Comparison of ENCODE assay signal across 26 mouse cellular contexts in genomic region chr7:79294449-79294980, GRCm38 (mm10). TPM values are rescaled to one million over a fixed set of nuclear protein-coding genes. Genes with fewer than 3 reads are reported as not detected.
DNase-seq lines count a peak whose midpoint lies in the region; ATAC-seq lines count a peak whose summit lies in the region.
"Had no signal": no experiment of that assay in that cellular context is flagged by ENCODE, and none has a peak within 500 bp of the region (broad histone marks: within the 10 kb centered on the region; RNA-seq: fewer than 3 reads in every experiment).

No protein-coding gene starts in this region.

- 0 out of 2 replicates have a peak overlapping the region, but pooled peaks have one; percentile 15 for H3K27ac ChIP-seq in hindbrain, embryonic 15.5 days (replicated peaks)
- no peak overlapping the region for H3K27ac ChIP-seq in hindbrain, embryonic 14.5 days
- H3K27ac ChIP-seq in lung, embryonic 16.5 days (ENCODE audit: low read length): peak overlapping the region; percentile 55; the same call in 1 of the 2 replicates
- H3K27ac ChIP-seq: embryonic facial prominence, embryonic 15.5 days; gastrocnemius, adult 2 months; heart, embryonic 10.5 days; limb, embryonic 10.5 days; liver, embryonic 15.5 days; macrophage; neural tube, embryonic 12.5 days had no signal

- peaks cover 35% of the 10 kb centered on the region for H3K4me1 ChIP-seq in hindbrain, embryonic 15.5 days (replicated peaks)
- peaks cover 8% of the 10 kb centered on the region; the same call in 1 of the 2 replicates for H3K4me1 ChIP-seq in hindbrain, embryonic 14.5 days (replicated peaks; ENCODE audit: control insufficient read depth, insufficient read depth, low read length)
- H3K4me1 ChIP-seq in lung, embryonic 16.5 days (replicated peaks; ENCODE audit: control insufficient read depth, insufficient read depth, low read length): peaks cover 42% of the 10 kb centered on the region

- H3K36me3 ChIP-seq in hindbrain, embryonic 15.5 days: peaks cover 16% of the 10 kb centered on the region
- peaks cover 27% of the 10 kb centered on the region for H3K36me3 ChIP-seq in hindbrain, embryonic 14.5 days (replicated peaks; ENCODE audit: control insufficient read depth, insufficient read depth)
- peaks cover 2% of the 10 kb centered on the region for H3K36me3 ChIP-seq in lung, embryonic 16.5 days (ENCODE audit: control insufficient read depth, insufficient read depth, low read length)

- no peak for ATAC-seq in hindbrain, embryonic 15.5 days (ENCODE audit: low FRiP score, low read depth)
- no peak for ATAC-seq in hindbrain, embryonic 14.5 days (ENCODE audit: low FRiP score)
- no peak for ATAC-seq in lung, embryonic 16.5 days (ENCODE audit: low read depth)
- ATAC-seq in granulocyte monocyte progenitor cell, adult 5-6 weeks (replicated peaks; ENCODE audit: poor library complexity, severe bottlenecking): peak; percentile 50
- ATAC-seq: intestine, postnatal 0 days had no signal

- no peak overlapping the region for H3K4me2 ChIP-seq in hindbrain, embryonic 15.5 days
- no peak overlapping the region for H3K4me2 ChIP-seq in hindbrain, embryonic 14.5 days (replicated peaks)
- no peak overlapping the region for H3K4me2 ChIP-seq in lung, embryonic 16.5 days (ENCODE audit: low read depth, low read length)
- H3K4me2 ChIP-seq: embryonic facial prominence, embryonic 15.5 days; kidney, embryonic 15.5 days; liver, embryonic 15.5 days; midbrain, embryonic 12.5 days; neural tube, embryonic 12.5 days had no signal

- H3K27me3 ChIP-seq in hindbrain, embryonic 15.5 days: no peaks in the 10 kb centered on the region
- H3K27me3 ChIP-seq in hindbrain, embryonic 14.5 days (ENCODE audit: control insufficient read depth, insufficient read depth, low read length): no peaks in the 10 kb centered on the region
- no peaks in the 10 kb centered on the region for H3K27me3 ChIP-seq in lung, embryonic 16.5 days (ENCODE audit: control insufficient read depth, insufficient read depth, low read depth, low read length)
- H3K27me3 ChIP-seq: CH12.LX; embryonic facial prominence, embryonic 15.5 days; kidney, embryonic 15.5 days; liver, embryonic 15.5 days; midbrain, embryonic 12.5 days; neural tube, embryonic 12.5 days had no signal

- no peak for DNase-seq in hindbrain, embryonic 14.5 days (ENCODE audit: low spot score)
- no peak for DNase-seq in lung, postnatal 36 days
- DNase-seq in R1 (ENCODE audit: low read depth, low spot score): peak; percentile 61
- DNase-seq in T-cell, adult 2 months (ENCODE audit: low spot score): no peak
- DNase-seq: adrenal gland, postnatal 25 days; cerebellum, adult 9-10 months; gastrocnemius, adult 2 months; heart, postnatal 4 days; kidney, postnatal 4 days; layer of hippocampus, adult 9-11 months; liver; right cerebral cortex, postnatal 14 days; spleen, adult 18-20 months had no signal

- no peak overlapping the region for H3K9ac ChIP-seq in hindbrain, embryonic 15.5 days
- no peak overlapping the region for H3K9ac ChIP-seq in hindbrain, embryonic 14.5 days
- H3K9ac ChIP-seq in lung, embryonic 16.5 days (ENCODE audit: low read length): peak overlapping the region; percentile 9; the same call in 1 of the 2 replicates
- H3K9ac ChIP-seq: embryonic facial prominence, embryonic 15.5 days; kidney, embryonic 15.5 days; liver, embryonic 15.5 days; midbrain, embryonic 12.5 days; neural tube, embryonic 12.5 days had no signal

- WGBS in hindbrain, embryonic 15.5 days: 90% methylated on average over 13 of the region's 13 CpGs
- WGBS in hindbrain, embryonic 14.5 days: 88% methylated on average over 13 of the region's 13 CpGs
- 66% methylated on average over 13 of the region's 13 CpGs for WGBS in lung, embryonic 16.5 days

- no peaks in the 10 kb centered on the region for H3K9me3 ChIP-seq in hindbrain, embryonic 15.5 days
- no peaks in the 10 kb centered on the region for H3K9me3 ChIP-seq in hindbrain, embryonic 14.5 days (ENCODE audit: control insufficient read depth, low read length)
- H3K9me3 ChIP-seq in lung, embryonic 16.5 days (ENCODE audit: control insufficient read depth, low read length): no peaks in the 10 kb centered on the region
- H3K9me3 ChIP-seq: embryonic facial prominence, embryonic 15.5 days; heart, embryonic 10.5 days; kidney, embryonic 15.5 days; limb, embryonic 10.5 days; liver, embryonic 15.5 days; midbrain, embryonic 12.5 days; neural tube, embryonic 12.5 days had no signal

- H3K4me3 ChIP-seq in hindbrain, embryonic 15.5 days: no peak overlapping the region
- no peak overlapping the region for H3K4me3 ChIP-seq in hindbrain, embryonic 14.5 days (replicated peaks; ENCODE audit: low read length)
- no peak overlapping the region for H3K4me3 ChIP-seq in lung, embryonic 16.5 days (ENCODE audit: low read length)
- H3K4me3 ChIP-seq: embryonic facial prominence, embryonic 15.5 days; gastrocnemius, adult 2 months; heart, embryonic 10.5 days; kidney, embryonic 15.5 days; limb, embryonic 10.5 days; liver, embryonic 15.5 days; midbrain, embryonic 12.5 days; neural tube, embryonic 12.5 days had no signal

RNA-seq across cellular contexts. Expression of gene Abhd2, which starts 21.5 kb away (rescaled TPM):
- polyA plus RNA-seq in hindbrain, embryonic 15.5 days (2015; fragmentation: Nextera tagmentation; extraction: Ambion mirVana): 18.9 and 19.8 TPM in 2 replicates
- polyA plus RNA-seq in hindbrain, embryonic 14.5 days (2014; fragmentation: Nextera tagmentation; extraction: Ambion mirVana): 25.1 and 26.8 TPM in 2 replicates
- 22.8 and 24.9 TPM in 2 replicates for polyA plus RNA-seq in lung, embryonic 16.5 days (2015; fragmentation: Nextera tagmentation; extraction: Ambion mirVana)
- total RNA-seq in granulocyte monocyte progenitor cell, adult 5-6 weeks (2014; fragmentation: Nextera tagmentation): 55.3 and 56.0 TPM in 2 replicates
- 33.3 and 33.4 TPM in 2 replicates for total RNA-seq in granulocyte monocyte progenitor cell, adult 5-6 weeks (2017)
